Mouse (Mus musculus): ENCODE results near the gene Trim45. TPM values are rescaled to one million over a fixed set of nuclear protein-coding genes. Genes with fewer than 3 reads are reported as not detected.

Trim45 gene
- polyA plus RNA-seq (2012), result 0.02 and 0.03 TPM in 2 replicates

DNA sequence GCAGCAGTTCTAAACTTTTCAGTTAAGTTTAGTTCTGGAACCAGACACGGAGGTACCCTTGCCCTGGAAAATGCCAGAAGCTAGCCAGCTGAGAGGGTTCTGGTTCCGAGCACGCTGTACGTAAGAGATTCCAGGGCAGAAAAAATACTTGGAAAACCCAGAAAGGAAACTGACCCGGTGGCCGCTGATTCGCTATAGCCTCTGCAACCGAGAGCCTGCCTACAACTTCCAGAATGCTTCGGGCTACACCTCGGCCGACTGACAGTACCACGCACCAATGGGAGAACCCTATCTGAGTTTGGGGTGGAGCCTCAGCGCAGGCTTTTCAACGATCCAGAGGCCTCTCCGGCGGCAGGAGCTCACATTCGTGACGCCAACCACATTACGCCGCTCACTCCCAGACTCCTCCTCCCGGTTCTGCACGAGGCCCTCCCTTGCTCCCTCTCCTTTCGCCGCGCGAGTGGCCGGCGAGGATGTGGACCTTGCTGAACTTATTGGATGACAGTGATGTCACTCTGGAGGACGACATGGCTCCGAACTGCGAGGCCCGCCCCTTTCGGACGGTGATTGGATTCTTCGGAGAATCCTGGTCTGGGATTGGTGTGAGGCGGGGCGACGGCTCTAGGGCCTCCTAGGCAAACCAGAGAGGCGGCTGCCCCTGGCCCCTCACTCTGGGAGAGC is at the start of gene Trim45:
Gene Trim45, plus strand, starts transcription at position 378 of the 681 bp plus-strand sequence.
- Histone ChIP-seq H3K27me3 (ENCODE audit: control insufficient read depth) (peaks cover 7% of the 10 kb centered on the region), H3K36me3 (ENCODE audit: control insufficient read depth) (no peaks in the 10 kb centered on the region), H3K4me1 (ENCODE audit: control insufficient read depth) (peaks cover 25% of the 10 kb centered on the region), H3K4me3 (replicated peaks) (peak within 1 kb of the TSS; percentile 61), H3K9me3 (ENCODE audit: control insufficient read depth, low read length) (no peaks in the 10 kb centered on the region)
- TF ChIP-seq GATA1 (IDR thresholded peaks at IDR 0.05; ENCODE audit: low read length) (no peak), TAL1 (IDR thresholded peaks at IDR 0.05; ENCODE audit: low read length) (no peak)

DNA sequence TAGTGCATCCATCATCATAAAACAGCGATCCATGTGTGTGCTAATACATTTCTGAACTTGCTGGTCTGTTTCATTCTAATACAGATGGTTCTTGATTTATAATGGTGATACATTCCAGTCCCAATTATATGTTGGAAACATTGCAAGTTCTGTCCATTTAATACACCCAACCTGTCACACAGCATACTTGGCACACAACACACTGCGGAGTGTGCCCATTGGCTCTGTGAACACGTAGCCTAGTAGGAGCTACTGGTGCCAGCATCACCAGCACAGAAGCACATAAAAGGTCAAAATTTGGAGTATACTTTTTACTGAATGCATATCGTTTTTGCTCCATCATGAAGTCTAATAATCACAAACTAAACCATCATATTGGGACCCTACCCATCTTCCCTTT is 44.9 kb upstream of the Trim45 start:
- H3K27me3 ChIP-seq (ENCODE audit: control insufficient read depth), result no peaks in the 10 kb centered on the region
- H3K4me3 ChIP-seq (replicated peaks), result no peak overlapping the region
- no peaks in the 10 kb centered on the region for H3K9me3 ChIP-seq (ENCODE audit: control insufficient read depth, low read length)
- TF ChIP-seq GATA1 (IDR thresholded peaks at IDR 0.05; ENCODE audit: low read length) (no peak), TAL1 (IDR thresholded peaks at IDR 0.05; ENCODE audit: low read length) (no peak)
- no peaks in the 10 kb centered on the region for H3K36me3 ChIP-seq (ENCODE audit: control insufficient read depth)
- H3K4me1 ChIP-seq (ENCODE audit: control insufficient read depth), result no peaks in the 10 kb centered on the region

DNA sequence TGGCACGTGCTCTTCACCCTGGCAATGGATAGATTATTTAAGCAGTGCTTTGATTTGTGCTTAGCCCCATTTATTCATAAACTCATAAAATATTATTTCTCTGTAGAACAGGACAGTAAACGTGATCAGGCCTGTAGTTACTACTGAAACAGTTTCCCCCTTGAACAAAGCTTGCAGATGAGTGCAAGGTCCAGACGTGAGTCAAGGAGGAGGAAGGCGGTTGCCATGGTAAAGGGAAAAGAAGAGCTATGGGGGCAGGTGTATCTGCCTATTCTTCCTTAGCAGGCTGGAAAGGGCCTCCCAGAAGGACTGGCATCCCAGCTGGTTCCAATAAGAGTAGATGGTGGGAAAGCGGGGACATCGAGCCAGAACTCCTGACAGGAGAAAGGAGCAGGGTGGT is 40.6 kb upstream of the Trim45 start:
- Histone ChIP-seq H3K36me3 (ENCODE audit: control insufficient read depth) (no peaks in the 10 kb centered on the region), H3K4me1 (ENCODE audit: control insufficient read depth) (no peaks in the 10 kb centered on the region), H3K4me3 (replicated peaks) (no peak overlapping the region), H3K27me3 (ENCODE audit: control insufficient read depth) (no peaks in the 10 kb centered on the region), H3K9me3 (ENCODE audit: control insufficient read depth, low read length) (no peaks in the 10 kb centered on the region)
- no peak for TF ChIP-seq GATA1 (IDR thresholded peaks at IDR 0.05; ENCODE audit: low read length)
- no peak for TF ChIP-seq TAL1 (IDR thresholded peaks at IDR 0.05; ENCODE audit: low read length)

- H3K4me1 ChIP-seq (ENCODE audit: control insufficient read depth), result no peaks in the 10 kb centered on the region
- 0 out of 2 replicates have a peak, but pooled peaks cover 1% of the 10 kb centered on the region for H3K9me3 ChIP-seq (ENCODE audit: control insufficient read depth, low read length)
- TF ChIP-seq GATA1 (IDR thresholded peaks at IDR 0.05; ENCODE audit: low read length) (no peak), TAL1 (IDR thresholded peaks at IDR 0.05; ENCODE audit: low read length) (no peak)
- no peaks in the 10 kb centered on the region for H3K36me3 ChIP-seq (ENCODE audit: control insufficient read depth)
- H3K4me3 ChIP-seq (replicated peaks), result no peak overlapping the region
- no peaks in the 10 kb centered on the region for H3K27me3 ChIP-seq (ENCODE audit: control insufficient read depth)
Measured at GRCm38 (mm10) chr3:100881843-100882634, 40.0 kb upstream of the Trim45 start.

- Histone ChIP-seq H3K27me3 (ENCODE audit: control insufficient read depth) (no peaks in the 10 kb centered on the region), H3K9me3 (ENCODE audit: control insufficient read depth, low read length) (0 out of 2 replicates have a peak, but pooled peaks cover 2% of the 10 kb centered on the region), H3K36me3 (ENCODE audit: control insufficient read depth) (no peaks in the 10 kb centered on the region), H3K4me3 (replicated peaks) (no peak overlapping the region), H3K4me1 (ENCODE audit: control insufficient read depth) (no peaks in the 10 kb centered on the region)
- TF ChIP-seq TAL1 (IDR thresholded peaks at IDR 0.05; ENCODE audit: low read length) (no peak), GATA1 (IDR thresholded peaks at IDR 0.05; ENCODE audit: low read length) (no peak)
Measured at GRCm38 (mm10) chr3:100889234-100889633, 32.8 kb upstream of the Trim45 start.

DNA sequence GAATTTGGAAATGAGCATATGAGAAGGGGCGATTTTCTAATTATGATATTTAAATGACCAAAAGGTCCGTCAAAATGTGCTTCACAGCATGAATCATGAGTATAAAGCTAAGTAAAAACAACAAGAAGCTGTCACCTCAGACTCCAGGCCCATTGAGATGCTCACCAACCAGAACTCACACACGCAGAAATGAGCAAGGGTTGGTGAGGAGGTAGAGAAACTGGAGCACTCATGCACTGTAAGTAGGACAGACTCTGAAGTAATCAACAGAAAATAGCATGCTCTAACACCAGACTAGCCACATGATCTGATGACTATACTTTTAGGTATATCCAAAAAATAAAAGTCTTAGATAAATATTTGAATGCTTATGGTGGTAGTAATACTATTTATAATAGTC is 31.6 kb upstream of the Trim45 start:
- TF ChIP-seq GATA1 (IDR thresholded peaks at IDR 0.05; ENCODE audit: low read length) (no peak), TAL1 (IDR thresholded peaks at IDR 0.05; ENCODE audit: low read length) (no peak)
- 0 out of 2 replicates have a peak, but pooled peaks cover 2% of the 10 kb centered on the region for H3K9me3 ChIP-seq (ENCODE audit: control insufficient read depth, low read length)
- H3K4me1 ChIP-seq (ENCODE audit: control insufficient read depth), result no peaks in the 10 kb centered on the region
- no peaks in the 10 kb centered on the region for H3K27me3 ChIP-seq (ENCODE audit: control insufficient read depth)
- H3K4me3 ChIP-seq (replicated peaks), result no peak overlapping the region
- no peaks in the 10 kb centered on the region for H3K36me3 ChIP-seq (ENCODE audit: control insufficient read depth)

DNA sequence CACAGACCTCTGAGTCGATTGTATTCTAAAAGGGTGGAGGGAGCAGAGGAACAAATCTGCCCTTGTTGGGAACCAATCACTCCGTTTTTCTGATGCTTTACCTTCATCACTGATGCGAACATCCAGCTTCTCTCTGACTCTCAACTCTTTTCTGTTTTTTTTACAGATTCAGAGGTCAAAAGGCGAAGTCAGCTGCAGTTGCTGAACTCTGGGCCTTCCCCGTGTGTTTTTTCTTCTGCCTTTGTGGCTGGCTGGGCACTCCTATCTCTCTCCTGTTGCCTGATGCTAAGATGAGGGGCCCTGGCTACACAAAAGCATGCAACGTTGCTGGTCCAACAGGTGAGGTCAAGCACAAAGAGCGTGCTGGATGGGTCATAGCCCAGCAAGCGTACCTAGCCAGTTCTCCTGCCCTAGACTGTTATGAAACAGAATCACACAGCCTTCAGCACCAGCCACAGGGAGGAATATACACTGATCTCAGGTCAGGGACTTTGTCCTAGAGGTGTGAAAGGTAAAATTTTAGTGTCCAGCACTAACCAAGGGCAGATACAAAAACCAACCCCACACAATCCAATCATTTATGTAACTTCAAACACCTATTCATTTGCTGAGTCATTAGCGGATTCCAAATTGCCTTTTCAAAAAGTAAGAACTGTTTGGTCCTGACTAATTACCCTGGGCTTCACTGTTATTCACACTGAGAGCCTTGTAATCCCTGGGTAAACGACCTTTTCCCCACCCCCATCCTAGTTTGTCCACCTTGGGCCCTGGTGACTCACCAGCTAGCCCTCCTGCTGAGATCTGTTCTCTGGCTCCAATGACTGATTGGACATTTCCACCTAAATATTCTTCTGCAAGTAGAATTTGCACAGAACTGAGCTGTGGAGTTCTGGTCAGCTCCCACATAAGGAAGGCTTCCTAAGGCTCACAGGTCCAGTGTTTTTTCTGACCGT is 29.3 kb upstream of the Trim45 start:
- TF ChIP-seq GATA1 (IDR thresholded peaks at IDR 0.05; ENCODE audit: low read length) (no peak), TAL1 (IDR thresholded peaks at IDR 0.05; ENCODE audit: low read length) (no peak)

DNA sequence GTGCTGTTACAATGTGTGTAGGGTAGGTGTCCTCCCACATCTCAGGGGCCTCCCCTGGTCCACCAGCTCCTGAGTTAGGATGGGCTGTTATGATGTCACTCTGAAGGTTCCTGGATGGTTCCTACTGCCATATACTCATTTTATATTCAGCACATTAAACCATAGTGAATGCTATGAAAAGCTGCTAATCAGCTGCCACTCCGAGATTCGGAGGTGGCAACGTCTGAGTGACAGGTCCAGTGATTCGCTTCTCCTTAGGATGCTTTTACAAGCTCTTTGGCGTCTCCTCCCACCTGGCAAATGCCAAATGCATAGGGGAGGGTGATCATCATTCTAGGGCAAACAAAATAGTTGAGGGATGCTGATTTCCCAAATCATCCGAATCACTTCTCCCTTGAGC is 26.5 kb upstream of the Trim45 start:
- Histone ChIP-seq H3K4me1 (ENCODE audit: control insufficient read depth) (no peaks in the 10 kb centered on the region), H3K9me3 (ENCODE audit: control insufficient read depth, low read length) (no peaks in the 10 kb centered on the region), H3K27me3 (ENCODE audit: control insufficient read depth) (no peaks in the 10 kb centered on the region), H3K4me3 (replicated peaks) (no peak overlapping the region), H3K36me3 (ENCODE audit: control insufficient read depth) (no peaks in the 10 kb centered on the region)
- TF ChIP-seq GATA1 (IDR thresholded peaks at IDR 0.05; ENCODE audit: low read length), result no peak
- TF ChIP-seq TAL1 (IDR thresholded peaks at IDR 0.05; ENCODE audit: low read length), result no peak

More for the DNA sequence above, 29.3 kb upstream of the Trim45 start:
- Histone ChIP-seq H3K36me3 (ENCODE audit: control insufficient read depth) (no peaks in the 10 kb centered on the region), H3K4me3 (replicated peaks) (no peak overlapping the region), H3K4me1 (ENCODE audit: control insufficient read depth) (no peaks in the 10 kb centered on the region), H3K27me3 (ENCODE audit: control insufficient read depth) (no peaks in the 10 kb centered on the region), H3K9me3 (ENCODE audit: control insufficient read depth, low read length) (no peaks in the 10 kb centered on the region)
